In genomic region chr4:57299308-57299700, GRCm38 (mm10) we compare ENCODE assay signal across 8 mouse cellular contexts. TPM values are rescaled to one million over a fixed set of nuclear protein-coding genes. Genes with fewer than 3 reads are reported as not detected.
A peak's percentile ranks its signal among the peaks of the same experiment; 100 is the strongest.
DNase-seq lines count a peak whose midpoint lies in the region; ATAC-seq lines count a peak whose summit lies in the region.

No protein-coding gene starts in this region.

- no peak for ATAC-seq in kidney, embryonic 15.5 days (replicated peaks; ENCODE audit: low FRiP score)
- 0 out of 2 replicates have a peak, but pooled peaks have one; percentile 1 for ATAC-seq in granulocyte monocyte progenitor cell, adult 5-6 weeks (replicated peaks; ENCODE audit: poor library complexity, severe bottlenecking)
- ATAC-seq in neural tube, embryonic 14.5 days (ENCODE audit: low read depth), result no peak

- H3K4me3 ChIP-seq in kidney, embryonic 15.5 days (replicated peaks), result peak overlapping the region; percentile 76
- H3K4me3 ChIP-seq in limb, embryonic 10.5 days, result peak overlapping the region; percentile 82
- peak overlapping the region; percentile 74 for H3K4me3 ChIP-seq in neural tube, embryonic 14.5 days (ENCODE audit: low read depth, low read length)

- peak overlapping the region; percentile 74 for H3K9ac ChIP-seq in kidney, embryonic 15.5 days
- peak overlapping the region; percentile 74; the same call in 1 of the 2 replicates for H3K9ac ChIP-seq in neural tube, embryonic 14.5 days (replicated peaks; ENCODE audit: low read depth, low read length)

- peaks cover 64% of the 10 kb centered on the region for H3K4me1 ChIP-seq in kidney, embryonic 15.5 days
- peaks cover 30% of the 10 kb centered on the region for H3K4me1 ChIP-seq in limb, embryonic 10.5 days
- peaks cover 7% of the 10 kb centered on the region for H3K4me1 ChIP-seq in neural tube, embryonic 14.5 days (ENCODE audit: control insufficient read depth, insufficient read depth, low read length)

- peak overlapping the region; percentile 92 for H3K27ac ChIP-seq in kidney, embryonic 15.5 days
- no peak overlapping the region for H3K27ac ChIP-seq in limb, embryonic 10.5 days
- peak overlapping the region; percentile 57; the same call in 1 of the 2 replicates for H3K27ac ChIP-seq in neural tube, embryonic 14.5 days (ENCODE audit: low read depth, low read length)

- no peaks in the 10 kb centered on the region for H3K36me3 ChIP-seq in kidney, embryonic 15.5 days
- no peaks in the 10 kb centered on the region for H3K36me3 ChIP-seq in limb, embryonic 10.5 days
- no peaks in the 10 kb centered on the region for H3K36me3 ChIP-seq in neural tube, embryonic 14.5 days (ENCODE audit: control insufficient read depth, insufficient read depth, low read length)

- H3K27me3 ChIP-seq in kidney, embryonic 15.5 days, result peaks cover 11% of the 10 kb centered on the region
- H3K27me3 ChIP-seq in limb, embryonic 10.5 days (ENCODE audit: low read depth, poor library complexity, severe bottlenecking), result peaks cover 67% of the 10 kb centered on the region
- peaks cover 3% of the 10 kb centered on the region; the same call in 1 of the 2 replicates for H3K27me3 ChIP-seq in neural tube, embryonic 14.5 days (ENCODE audit: control insufficient read depth, insufficient read depth, low read length)

- DNase-seq in kidney, adult 18-20 months, result no peak
- peak; percentile 45 to 58 for DNase-seq in cerebellum, postnatal 25 days
- peak; percentile 42 for DNase-seq in limb, embryonic 10.5 days (ENCODE audit: low spot score)
- no peak for DNase-seq in urinary bladder, postnatal 4 days (ENCODE audit: low spot score in 2 of 2)
- DNase-seq in thymus, postnatal 0 days (ENCODE audit: low spot score), result no peak

- H3K4me2 ChIP-seq in kidney, embryonic 15.5 days, result peak overlapping the region; percentile 86
- peak overlapping the region; percentile 87 for H3K4me2 ChIP-seq in neural tube, embryonic 14.5 days (ENCODE audit: low read depth, low read length)

- no peaks in the 10 kb centered on the region for H3K9me3 ChIP-seq in kidney, embryonic 15.5 days (replicated peaks)
- no peaks in the 10 kb centered on the region for H3K9me3 ChIP-seq in limb, embryonic 10.5 days (replicated peaks)
- no peaks in the 10 kb centered on the region for H3K9me3 ChIP-seq in neural tube, embryonic 14.5 days (ENCODE audit: control insufficient read depth, low read length)

- 4% methylated on average over 9 of the region's 9 CpGs for WGBS in kidney, embryonic 15.5 days
- 4% methylated on average over 9 of the region's 9 CpGs for WGBS in limb, embryonic 10.5 days
- under 1% methylated on average over 9 of the region's 9 CpGs for WGBS in neural tube, embryonic 14.5 days

RNA-seq across cellular contexts. Expression of gene Ptpn3, which starts 2.3 kb away (rescaled TPM):
- 8.3 and 9.7 TPM in 2 replicates for polyA plus RNA-seq in kidney, embryonic 15.5 days (2015; fragmentation: Nextera tagmentation; extraction: Ambion mirVana)
- 1.9 and 5.9 TPM in 2 replicates for total RNA-seq in granulocyte monocyte progenitor cell, adult 5-6 weeks (2014; fragmentation: Nextera tagmentation)
- total RNA-seq in granulocyte monocyte progenitor cell, adult 5-6 weeks (2017), result 0.99 and 8.9 TPM in 2 replicates
- polyA plus RNA-seq in limb, embryonic 10.5 days (2016; fragmentation: Nextera tagmentation; extraction: Ambion mirVana), result 1.0 and 1.4 TPM in 2 replicates
- polyA plus RNA-seq in neural tube, embryonic 14.5 days (2014; fragmentation: Nextera tagmentation; extraction: Ambion mirVana), result 6.3 and 7.6 TPM in 2 replicates
- 2.4 and 2.6 TPM in 2 replicates for polyA plus RNA-seq in thymus, postnatal 0 days (2015; fragmentation: Nextera tagmentation; extraction: Ambion mirVana)

Comparison
In these comparisons a context has a peak if more than half of its experiments do, and no peak if none do; other contexts are left out.
1. DNase-seq: peak in cerebellum, postnatal 25 days (2 of 2) and limb, embryonic 10.5 days (single experiment); none in kidney, adult 18-20 months (single experiment), urinary bladder, postnatal 4 days (0 of 2) and thymus, postnatal 0 days (single experiment).
2. Peak in every context shown above with its lines, with median percentiles within 50 percentile points of each other: H3K4me3 ChIP-seq.